Comparison of ENCODE assay signal across 12 mouse cellular contexts in the genomic region with DNA sequence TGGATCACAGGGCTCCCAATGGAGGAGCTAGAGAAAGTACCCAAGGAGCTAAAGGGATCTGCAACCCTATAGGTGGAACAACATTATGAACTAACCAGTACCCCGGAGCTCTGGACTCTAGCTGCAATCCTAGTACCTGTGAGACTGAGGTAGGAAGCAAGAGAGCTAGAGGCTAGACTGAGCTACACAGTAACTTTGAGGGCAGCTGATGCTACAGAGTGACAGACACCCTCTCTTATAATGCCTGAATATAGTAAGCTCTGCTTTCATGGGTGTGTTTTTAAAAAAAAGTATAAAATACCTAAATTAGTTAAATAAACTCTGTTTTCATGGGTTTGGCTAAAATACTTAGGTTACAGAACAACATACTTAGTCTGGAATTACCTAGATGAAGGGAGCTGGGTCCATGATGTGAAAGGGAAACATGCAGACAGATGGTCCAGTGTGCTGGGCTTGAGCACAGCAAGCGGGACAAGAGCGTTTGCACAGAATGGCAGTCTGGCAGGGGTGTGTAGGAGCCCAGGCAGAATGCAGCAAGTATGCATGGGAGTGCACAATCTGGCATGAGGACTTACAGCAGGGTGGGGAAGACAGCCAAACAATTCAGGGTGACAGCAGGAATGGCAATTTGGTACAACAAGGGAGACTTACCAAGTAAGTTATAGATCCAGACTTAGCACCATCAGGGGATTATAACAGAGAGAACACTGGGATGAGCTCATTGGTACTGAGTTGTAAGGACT.
A peak's percentile ranks its signal among the peaks of the same experiment; 100 is the strongest.
DNase-seq lines count a peak whose midpoint lies in the region; ATAC-seq lines count a peak whose summit lies in the region.
"Had no signal": no experiment of that assay in that cellular context is flagged by ENCODE, and none has a peak within 500 bp of the region (broad histone marks: within the 10 kb centered on the region; RNA-seq: fewer than 3 reads in every experiment).

No protein-coding gene starts in this region.

- no peak overlapping the region for H3K4me3 ChIP-seq in midbrain, embryonic 14.5 days (replicated peaks; ENCODE audit: low read depth, low read length)
- H3K4me3 ChIP-seq: limb, embryonic 12.5 days had no signal

- no peaks in the 10 kb centered on the region for H3K4me1 ChIP-seq in midbrain, embryonic 14.5 days (ENCODE audit: control insufficient read depth, insufficient read depth, low read length)
- H3K4me1 ChIP-seq: limb, embryonic 12.5 days had no signal

- H3K27ac ChIP-seq in midbrain, embryonic 14.5 days (replicated peaks; ENCODE audit: low read depth, low read length): no peak overlapping the region
- H3K27ac ChIP-seq: limb, embryonic 12.5 days had no signal

- peak; percentile 96 for ATAC-seq in cerebellum, adult (ENCODE audit: insufficient number of reproducible peaks, low FRiP score, low TSS enrichment)
- ATAC-seq in midbrain, embryonic 14.5 days (ENCODE audit: low FRiP score, low TSS enrichment): no peak

- H3K27me3 ChIP-seq in midbrain, embryonic 14.5 days (ENCODE audit: control insufficient read depth, insufficient read depth, low read length): no peaks in the 10 kb centered on the region
- H3K27me3 ChIP-seq: limb, embryonic 12.5 days had no signal

- WGBS in midbrain, embryonic 14.5 days: 71% methylated on average over 3 of the region's 3 CpGs

- H3K4me2 ChIP-seq in midbrain, embryonic 14.5 days (ENCODE audit: low read length): no peak overlapping the region
- H3K4me2 ChIP-seq: limb, embryonic 12.5 days had no signal

- DNase-seq in cerebellum, adult 9-10 months: peak; percentile 92
- DNase-seq in layer of hippocampus, adult 18-20 months (ENCODE audit: low spot score in 2 of 2): peak; percentile 75 to 90
- peak; percentile 10 for DNase-seq in midbrain, embryonic 14.5 days
- no peak for DNase-seq in embryo, embryonic 11 days
- DNase-seq in ovary, postnatal 36 days (ENCODE audit: low spot score): no peak
- DNase-seq in gastrocnemius, adult 18-20 months (ENCODE audit: low spot score): no peak
- DNase-seq: adrenal gland, postnatal 36 days; heart, adult 11 months; lung, postnatal 14 days; thymus, postnatal 25 days had no signal

- H3K9ac ChIP-seq in midbrain, embryonic 14.5 days (replicated peaks; ENCODE audit: low read length): no peak overlapping the region
- H3K9ac ChIP-seq: limb, embryonic 12.5 days had no signal

- H3K36me3 ChIP-seq in midbrain, embryonic 14.5 days (ENCODE audit: control insufficient read depth, insufficient read depth, low read length): no peaks in the 10 kb centered on the region
- H3K36me3 ChIP-seq: limb, embryonic 12.5 days had no signal

- no peaks in the 10 kb centered on the region for H3K9me3 ChIP-seq in midbrain, embryonic 14.5 days (ENCODE audit: control insufficient read depth, low read length)
- H3K9me3 ChIP-seq: limb, embryonic 12.5 days had no signal

Comparison
In these comparisons a context has a peak if more than half of its experiments do, and no peak if none do; other contexts are left out.
1. DNase-seq: peak in cerebellum, adult 9-10 months (single experiment), layer of hippocampus, adult 18-20 months (2 of 2) and midbrain, embryonic 14.5 days (single experiment); none in embryo, embryonic 11 days (single experiment), ovary, postnatal 36 days (single experiment) and gastrocnemius, adult 18-20 months (single experiment).